Mouse (Mus musculus): ENCODE results near the gene Bach1. TPM values are rescaled to one million over a fixed set of nuclear protein-coding genes. Genes with fewer than 3 reads are reported as not detected.
"Not testable (repeated sequence)": the region's sequence is repeated elsewhere in the genome, so short reads cannot be mapped to it uniquely, and the experiment has no call there.

The Bach1 gene
- polyA plus RNA-seq, 1 experiment from 2014 or later = 13.0 TPM

- Histone ChIP-seq H3K9me3 (replicated peaks) (no peaks in the 10 kb centered on the region), H3K4me2 (replicated peaks) (no peak overlapping the region), H3K36me3 (no peaks in the 10 kb centered on the region), H3K9ac (no peak overlapping the region), H3K4me1 (0 out of 2 replicates have a peak, but pooled peaks cover 7% of the 10 kb centered on the region), H3K4me3 (replicated peaks) (no peak overlapping the region), H3K27me3 (no peaks in the 10 kb centered on the region), H3K27ac (replicated peaks) (no peak overlapping the region)
- ATAC-seq (ENCODE audit: insufficient number of reproducible peaks, low FRiP score, low TSS enrichment, low read depth) = no peak
- WGBS = 62% methylated on average over 9 of the region's 9 CpGs
Observed at GRCm38 (mm10) chr16:87680912-87681634, 17.7 kb upstream of the Bach1 start.

- Histone ChIP-seq H3K27me3 (no peaks in the 10 kb centered on the region), H3K4me1 (0 out of 2 replicates have a peak, but pooled peaks cover 7% of the 10 kb centered on the region), H3K9me3 (replicated peaks) (no peaks in the 10 kb centered on the region), H3K4me2 (replicated peaks) (no peak overlapping the region), H3K4me3 (replicated peaks) (no peak overlapping the region), H3K27ac (replicated peaks) (no peak overlapping the region), H3K36me3 (no peaks in the 10 kb centered on the region), H3K9ac (no peak overlapping the region)
- 36% methylated on average over 3 of the region's 3 CpGs for WGBS
- no peak for ATAC-seq (ENCODE audit: insufficient number of reproducible peaks, low FRiP score, low TSS enrichment, low read depth)
Observed at GRCm38 (mm10) chr16:87681848-87682247, 16.9 kb upstream of the Bach1 start.

GRCm38 (mm10) chr16:87686458-87686857, 12.3 kb upstream of the Bach1 start:
- no peak overlapping the region for H3K27ac ChIP-seq (replicated peaks)
- no peak for ATAC-seq (ENCODE audit: insufficient number of reproducible peaks, low FRiP score, low TSS enrichment, low read depth)
- H3K36me3 ChIP-seq = no peaks in the 10 kb centered on the region
- H3K4me1 ChIP-seq = 0 out of 2 replicates have a peak, but pooled peaks cover 7% of the 10 kb centered on the region
- no peak overlapping the region for H3K4me2 ChIP-seq (replicated peaks)
- H3K4me3 ChIP-seq (replicated peaks) = no peak overlapping the region
- H3K27me3 ChIP-seq = no peaks in the 10 kb centered on the region
- H3K9me3 ChIP-seq (replicated peaks) = no peaks in the 10 kb centered on the region
- WGBS = 76% methylated on average over 1 of the region's 1 CpGs
- H3K9ac ChIP-seq = no peak overlapping the region

GRCm38 (mm10) chr16:87687346-87687745, 11.4 kb upstream of the Bach1 start:
- Histone ChIP-seq H3K4me1 (0 out of 2 replicates have a peak, but pooled peaks cover 6% of the 10 kb centered on the region), H3K4me2 (replicated peaks) (no peak overlapping the region), H3K27me3 (no peaks in the 10 kb centered on the region), H3K4me3 (replicated peaks) (no peak overlapping the region), H3K36me3 (no peaks in the 10 kb centered on the region), H3K27ac (replicated peaks) (no peak overlapping the region), H3K9ac (no peak overlapping the region), H3K9me3 (replicated peaks) (no peaks in the 10 kb centered on the region)
- no peak for ATAC-seq (ENCODE audit: insufficient number of reproducible peaks, low FRiP score, low TSS enrichment, low read depth)
- 72% methylated on average over 3 of the region's 3 CpGs for WGBS

- ATAC-seq (ENCODE audit: insufficient number of reproducible peaks, low FRiP score, low TSS enrichment, low read depth); H3K27me3 ChIP-seq; H3K4me1 ChIP-seq; H3K9me3 ChIP-seq (replicated peaks); H3K4me3 ChIP-seq (replicated peaks); H3K27ac ChIP-seq (replicated peaks); H3K4me2 ChIP-seq (replicated peaks); H3K36me3 ChIP-seq; H3K9ac ChIP-seq: not testable (repeated sequence)
- 92% methylated on average over 3 of the region's 3 CpGs for WGBS
Observed at GRCm38 (mm10) chr16:87688328-87688727, 10.4 kb upstream of the Bach1 start.

- peak overlapping the region; percentile 58 for H3K27ac ChIP-seq (replicated peaks)
- not testable (repeated sequence) for ATAC-seq (ENCODE audit: insufficient number of reproducible peaks, low FRiP score, low TSS enrichment, low read depth); H3K4me2 ChIP-seq (replicated peaks); H3K9me3 ChIP-seq (replicated peaks); H3K4me3 ChIP-seq (replicated peaks); H3K27me3 ChIP-seq; H3K4me1 ChIP-seq; H3K36me3 ChIP-seq; H3K9ac ChIP-seq
- 75% methylated on average over 7 of the region's 7 CpGs for WGBS
Observed at GRCm38 (mm10) chr16:87688823-87689222, 9.9 kb upstream of the Bach1 start.

- Histone ChIP-seq H3K4me2 (replicated peaks) (no peak overlapping the region), H3K4me3 (replicated peaks) (no peak overlapping the region), H3K27ac (replicated peaks) (peak overlapping the region; percentile 58), H3K36me3 (no peaks in the 10 kb centered on the region), H3K9ac (no peak overlapping the region), H3K4me1 (no peaks in the 10 kb centered on the region), H3K9me3 (replicated peaks) (no peaks in the 10 kb centered on the region), H3K27me3 (no peaks in the 10 kb centered on the region)
- 0 out of 2 replicates have a peak, but pooled peaks have one; percentile 43 for ATAC-seq (ENCODE audit: insufficient number of reproducible peaks, low FRiP score, low TSS enrichment, low read depth)
- WGBS = 49% methylated on average over 8 of the region's 8 CpGs
Observed at GRCm38 (mm10) chr16:87689225-87689624, 9.5 kb upstream of the Bach1 start.

- H3K9ac ChIP-seq = no peak overlapping the region
Observed at GRCm38 (mm10) chr16:87690506-87690905, 8.2 kb upstream of the Bach1 start.

GRCm38 (mm10) chr16:87691102-87691501, 7.6 kb upstream of the Bach1 start:
- Histone ChIP-seq H3K4me2 (replicated peaks) (no peak overlapping the region), H3K27ac (replicated peaks) (no peak overlapping the region), H3K4me3 (replicated peaks) (no peak overlapping the region), H3K27me3 (no peaks in the 10 kb centered on the region), H3K36me3 (no peaks in the 10 kb centered on the region), H3K9me3 (replicated peaks) (no peaks in the 10 kb centered on the region), H3K4me1 (no peaks in the 10 kb centered on the region), H3K9ac (no peak overlapping the region)
- 88% methylated on average over 4 of the region's 4 CpGs for WGBS
- ATAC-seq (ENCODE audit: insufficient number of reproducible peaks, low FRiP score, low TSS enrichment, low read depth) = no peak

More at GRCm38 (mm10) chr16:87690506-87690905, 8.2 kb upstream of the Bach1 start:
- no peak overlapping the region for H3K4me3 ChIP-seq (replicated peaks)
- no peaks in the 10 kb centered on the region for H3K9me3 ChIP-seq (replicated peaks)
- no peak overlapping the region for H3K27ac ChIP-seq (replicated peaks)
- no peaks in the 10 kb centered on the region for H3K27me3 ChIP-seq
- WGBS = 94% methylated on average over 4 of the region's 4 CpGs
- no peaks in the 10 kb centered on the region for H3K4me1 ChIP-seq
- H3K4me2 ChIP-seq (replicated peaks) = no peak overlapping the region
- no peaks in the 10 kb centered on the region for H3K36me3 ChIP-seq
- ATAC-seq (ENCODE audit: insufficient number of reproducible peaks, low FRiP score, low TSS enrichment, low read depth) = no peak

GRCm38 (mm10) chr16:87692591-87692990, 6.2 kb upstream of the Bach1 start:
- H3K27me3 ChIP-seq = no peaks in the 10 kb centered on the region
- ATAC-seq (ENCODE audit: insufficient number of reproducible peaks, low FRiP score, low TSS enrichment, low read depth) = no peak
- H3K9ac ChIP-seq = no peak overlapping the region
- H3K4me3 ChIP-seq (replicated peaks) = no peak overlapping the region
- 93% methylated on average over 2 of the region's 2 CpGs for WGBS
- no peak overlapping the region for H3K4me2 ChIP-seq (replicated peaks)
- H3K27ac ChIP-seq (replicated peaks) = no peak overlapping the region
- H3K4me1 ChIP-seq = no peaks in the 10 kb centered on the region
- H3K36me3 ChIP-seq = no peaks in the 10 kb centered on the region
- no peaks in the 10 kb centered on the region for H3K9me3 ChIP-seq (replicated peaks)

GRCm38 (mm10) chr16:87697707-87698365, 909 bp upstream of the Bach1 start:
- no peak for ATAC-seq (ENCODE audit: insufficient number of reproducible peaks, low FRiP score, low TSS enrichment, low read depth)
- WGBS = 43% methylated on average over 16 of the region's 16 CpGs
- H3K9ac ChIP-seq = no peak overlapping the region
- no peaks in the 10 kb centered on the region for H3K36me3 ChIP-seq
- no peaks in the 10 kb centered on the region for H3K9me3 ChIP-seq (replicated peaks)
- no peaks in the 10 kb centered on the region for H3K27me3 ChIP-seq
- no peak overlapping the region for H3K27ac ChIP-seq (replicated peaks)
- peak overlapping the region; percentile 66 for H3K4me2 ChIP-seq (replicated peaks)
- peaks cover 16% of the 10 kb centered on the region for H3K4me1 ChIP-seq
- H3K4me3 ChIP-seq (replicated peaks) = peak overlapping the region; percentile 86

All from embryonic facial prominence, embryonic 15.5 days (tissue).